Mouse (Mus musculus) brain, embryonic 18.5 days (tissue): Measurements from ENCODE around the gene Olfr56.
"Not testable (repeated sequence)": the region's sequence is repeated elsewhere in the genome, so short reads cannot be mapped to it uniquely, and the experiment has no call there.

Source experiments
- DNase-seq: peaks from one replicate; pipeline ENCODE4 v3.0.0-alpha.2; 2012; ENCODE audit warnings: low read depth, low spot score

Olfr56 gene

GRCm38 (mm10) chr11:49051894-49052293 is 73.2 kb downstream of the Olfr56 start:
- not testable (repeated sequence) for DNase-seq

GRCm38 (mm10) chr11:49060061-49060460 is 81.4 kb downstream of the Olfr56 start:
- not testable (repeated sequence) for DNase-seq

GRCm38 (mm10) chr11:49061865-49062264 is 83.2 kb downstream of the Olfr56 start:
- not testable (repeated sequence) for DNase-seq

- DNase-seq: not testable (repeated sequence)
Observed at GRCm38 (mm10) chr11:49063713-49064469, 85.2 kb downstream of the Olfr56 start, which contains the start of gene Tgtp2. Gene Tgtp2, minus strand, starts transcription at chr11:49064206.

- DNase-seq: no peak
Observed at GRCm38 (mm10) chr11:49068358-49068757, 89.7 kb downstream of the Olfr56 start.

- DNase-seq: not testable (repeated sequence)
Observed at GRCm38 (mm10) chr11:49076001-49076757, 97.5 kb downstream of the Olfr56 start, which contains the start of gene Ifi47. Gene Ifi47, plus strand, starts transcription at chr11:49076587.

- no peak for DNase-seq
Observed at GRCm38 (mm10) chr11:49077012-49077411, 98.3 kb downstream of the Olfr56 start.

GRCm38 (mm10) chr11:49078719-49079118 is 100.0 kb downstream of the Olfr56 start:
- DNase-seq: no peak

GRCm38 (mm10) chr11:49080636-49081035 is 101.9 kb downstream of the Olfr56 start:
- DNase-seq: no peak

- DNase-seq: no peak
Observed at GRCm38 (mm10) chr11:49081356-49081755, 102.7 kb downstream of the Olfr56 start.

GRCm38 (mm10) chr11:49081886-49082285 is 103.2 kb downstream of the Olfr56 start:
- no peak for DNase-seq

GRCm38 (mm10) chr11:49083146-49083545 is 104.5 kb downstream of the Olfr56 start:
- DNase-seq: no peak

GRCm38 (mm10) chr11:49083808-49084207 is 105.1 kb downstream of the Olfr56 start:
- no peak for DNase-seq

- DNase-seq: no peak
Observed at GRCm38 (mm10) chr11:49084385-49084784, 105.7 kb downstream of the Olfr56 start.

GRCm38 (mm10) chr11:49084875-49085274 is 106.2 kb downstream of the Olfr56 start:
- no peak for DNase-seq

- no peak for DNase-seq
Observed at GRCm38 (mm10) chr11:49086858-49087361, 108.2 kb downstream of the Olfr56 start.

GRCm38 (mm10) chr11:49087830-49088616 is 109.3 kb downstream of the Olfr56 start:
- no peak for DNase-seq

GRCm38 (mm10) chr11:49088990-49089652 is 110.4 kb downstream of the Olfr56 start:
- no peak for DNase-seq

GRCm38 (mm10) chr11:49089735-49090507 is 111.2 kb downstream of the Olfr56 start:
- no peak for DNase-seq

- DNase-seq: no peak
Observed at GRCm38 (mm10) chr11:49090551-49090950, 111.9 kb downstream of the Olfr56 start.
